Mouse (Mus musculus): Measurements from ENCODE around the gene Zfp934. TPM values are rescaled to one million over a fixed set of nuclear protein-coding genes. Genes with fewer than 3 reads are reported as not detected.
"Not testable (repeated sequence)": the region's sequence is repeated elsewhere in the genome, so short reads cannot be mapped to it uniquely, and the experiment has no call there.

Gene Zfp934
- polyA plus RNA-seq, 1 experiment from 2014 or later: 13.7 TPM

GRCm38 (mm10) chr13:62466424-62467334 lies 104.3 kb downstream of the Zfp934 start, which contains the start of gene Gm49359:
Gene Gm49359 (minus strand): TSS chr13:62466832.
- ATAC-seq (replicated peaks; ENCODE audit: insufficient number of reproducible peaks, low FRiP score, low TSS enrichment): peak; percentile 95
- H3K27ac ChIP-seq (ENCODE audit: low read depth, low read length): peak within 1 kb of the TSS; percentile 68; the same call in 1 of the 2 replicates
- not testable (repeated sequence) for H3K27me3 ChIP-seq (ENCODE audit: control insufficient read depth, insufficient read depth, low read length); H3K9me3 ChIP-seq (replicated peaks; ENCODE audit: control insufficient read depth, low read length); H3K4me1 ChIP-seq (ENCODE audit: control insufficient read depth, insufficient read depth, low read length); H3K36me3 ChIP-seq (ENCODE audit: control insufficient read depth, insufficient read depth, low read length)
- peak within 1 kb of the TSS; percentile 50 for H3K4me2 ChIP-seq
- WGBS (ENCODE audit: insufficient replicate concordance): 2% methylated on average over 28 of the region's 28 CpGs
- peak within 1 kb of the TSS; percentile 69 for H3K4me3 ChIP-seq (ENCODE audit: low read depth, low read length)
- peak within 1 kb of the TSS; percentile 80 for H3K9ac ChIP-seq (ENCODE audit: low read depth, low read length)

Small RNAs within 50 kb of the gene (microRNA-seq; reads per million reads assigned to microRNA genes)
- gene Gm22256 (ENCODE audit: borderline number of aligned reads): not detected

Other genes starting within 250 kb of the Zfp934 start
- 4.6 and 5.2 TPM in 2 replicates for gene Gm3604, start 188.0 kb downstream of the Zfp934 start, polyA plus RNA-seq (2014; fragmentation: Nextera tagmentation; extraction: Ambion mirVana)
- 8.9 and 9.0 TPM in 2 replicates for gene Gm49359, start 104.4 kb downstream of the Zfp934 start, polyA plus RNA-seq (2014; fragmentation: Nextera tagmentation; extraction: Ambion mirVana)
- not detected in 2 replicates for gene Zfp935, start 12.7 kb downstream of the Zfp934 start, polyA plus RNA-seq (2014; fragmentation: Nextera tagmentation; extraction: Ambion mirVana)
- 9.3 and 10.7 TPM in 2 replicates for gene 6720489N17Rik, start 53.0 kb upstream of the Zfp934 start, polyA plus RNA-seq (2014; fragmentation: Nextera tagmentation; extraction: Ambion mirVana)
- gene Platr25, start 189.5 kb upstream of the Zfp934 start, polyA plus RNA-seq (2014; fragmentation: Nextera tagmentation; extraction: Ambion mirVana): 19.2 and 21.6 TPM in 2 replicates
- gene Gm5141, start 214.6 kb upstream of the Zfp934 start, polyA plus RNA-seq (2014; fragmentation: Nextera tagmentation; extraction: Ambion mirVana): 5.2 and 8.2 TPM in 2 replicates